Mouse (Mus musculus) adrenal gland, adult 18-20 months (tissue): ENCODE results near the gene Olfr111. TPM values are rescaled to one million over a fixed set of nuclear protein-coding genes. Genes with fewer than 3 reads are reported as not detected.
"Not testable (repeated sequence)": the region's sequence is repeated elsewhere in the genome, so short reads cannot be mapped to it uniquely, and the experiment has no call there.

Source experiments
- DNase-seq, 2 experiments: peaks; one replicate each; pipeline ENCODE4 v3.0.0; 2021 to 2022; ENCODE audit warnings: low spot score in 2 of 2
- long read RNA-seq, 2 experiments: library from polyadenylated mRNA; stranded (forward); transcript quantifications; one replicate each; pipeline ENCODE4 v2.0.0; 2021
- total RNA-seq, 2 experiments: library from RNA; stranded (reverse); gene quantifications; 1 replicate in 1 of 2; 2 replicates in 1 of 2; pipeline ENCODE4 v1.2.3; 2021

Olfr111 gene
- under 1 TPM; 0.30 to 0.58 TPM for total RNA-seq
- long read RNA-seq, experiment 1 = 0 reads
- long read RNA-seq, experiment 2 = 0 reads

GRCm38 (mm10) chr17:37507730-37508129 lies at the start of gene Olfr111:
Olfr111 (plus strand) TSS chr17:37508030.
- no peak for DNase-seq

GRCm38 (mm10) chr17:37458616-37459015 lies 49.2 kb upstream of the Olfr111 start, which contains the start of gene Olfr109:
Olfr109 (plus strand) TSS chr17:37458916.
- DNase-seq = no peak

GRCm38 (mm10) chr17:37483452-37483851 lies 24.4 kb upstream of the Olfr111 start, which contains the start of gene H2-M2:
H2-M2 (minus strand) TSS chr17:37483552.
- no peak for DNase-seq

- no peak for DNase-seq
Measured at GRCm38 (mm10) chr17:37491930-37492518, 15.8 kb upstream of the Olfr111 start, which contains the start of gene Olfr110. Olfr110 (plus strand) TSS chr17:37492468.

GRCm38 (mm10) chr17:37524612-37525011 lies 16.8 kb downstream of the Olfr111 start:
- not testable (repeated sequence) for DNase-seq

- DNase-seq = not testable (repeated sequence)
Measured at GRCm38 (mm10) chr17:37525427-37525826, 17.6 kb downstream of the Olfr111 start.

GRCm38 (mm10) chr17:37535173-37535572 lies 27.3 kb downstream of the Olfr111 start:
- DNase-seq = no peak

GRCm38 (mm10) chr17:37538416-37538815 lies 30.6 kb downstream of the Olfr111 start:
- DNase-seq = not testable (repeated sequence)

- DNase-seq = no peak
Measured at GRCm38 (mm10) chr17:37541454-37542119, 33.8 kb downstream of the Olfr111 start.

- DNase-seq = no peak
Measured at GRCm38 (mm10) chr17:37543800-37544435, 36.1 kb downstream of the Olfr111 start.

GRCm38 (mm10) chr17:37558913-37559615 lies 51.2 kb downstream of the Olfr111 start:
- DNase-seq = no peak

- no peak for DNase-seq
Measured at GRCm38 (mm10) chr17:37569351-37569750, 61.5 kb downstream of the Olfr111 start, which contains the start of gene Olfr112. Olfr112 (minus strand) TSS chr17:37569451.

GRCm38 (mm10) chr17:37577563-37577962 lies 69.7 kb downstream of the Olfr111 start, which contains the start of gene Olfr113:
Olfr113 (minus strand) TSS chr17:37577663.
- no peak for DNase-seq

Other genes with a start within 250 kb of the Olfr111 start
- gene Olfr98, start 244.3 kb upstream of the Olfr111 start, total RNA-seq = not detected
- 1 to 10 TPM; 5.1 to 8.1 TPM for gene H2-M3, start 237.8 kb upstream of the Olfr111 start, total RNA-seq
- gene Olfr99, start 224.6 kb upstream of the Olfr111 start, total RNA-seq = not detected
- not detected for gene Olfr101, start 203.7 kb upstream of the Olfr111 start, total RNA-seq
- gene Olfr102, start 191.0 kb upstream of the Olfr111 start, total RNA-seq = not detected
- not detected for gene Olfr103, start 168.3 kb upstream of the Olfr111 start, total RNA-seq
- gene Olfr104-ps, start 148.4 kb upstream of the Olfr111 start, total RNA-seq = not detected
- gene Olfr105-ps, start 129.0 kb upstream of the Olfr111 start, total RNA-seq = not detected
- gene Olfr106-ps, start 117.6 kb upstream of the Olfr111 start, total RNA-seq = not detected
- not detected for gene Olfr107, start 108.8 kb upstream of the Olfr111 start, total RNA-seq
- gene Olfr108, start 62.5 kb upstream of the Olfr111 start, total RNA-seq = not detected
- gene Olfr109, start 49.1 kb upstream of the Olfr111 start, total RNA-seq = not detected
- gene H2-M2, start 24.5 kb upstream of the Olfr111 start, total RNA-seq = 1 to 10 TPM; 1.6 to 9.0 TPM
- not detected for gene Olfr110, start 15.6 kb upstream of the Olfr111 start, total RNA-seq
- gene Olfr112, start 61.4 kb downstream of the Olfr111 start, total RNA-seq = not detected
- gene Olfr113, start 69.6 kb downstream of the Olfr111 start, total RNA-seq = not detected
- gene Olfr114, start 84.7 kb downstream of the Olfr111 start, total RNA-seq = not detected
- not detected for gene Olfr115, start 119.1 kb downstream of the Olfr111 start, total RNA-seq
- not detected for gene Olfr116, start 119.2 kb downstream of the Olfr111 start, total RNA-seq
- gene Olfr117, start 155.8 kb downstream of the Olfr111 start, total RNA-seq = not detected
- not detected for gene Olfr118, start 159.0 kb downstream of the Olfr111 start, total RNA-seq
- not detected for gene Olfr119, start 188.5 kb downstream of the Olfr111 start, total RNA-seq
- gene Olfr120, start 213.8 kb downstream of the Olfr111 start, total RNA-seq = not detected
- gene Olfr121, start 240.8 kb downstream of the Olfr111 start, total RNA-seq = not detected